Mouse (Mus musculus): ENCODE measurements around the gene Vps26a.

DNA sequence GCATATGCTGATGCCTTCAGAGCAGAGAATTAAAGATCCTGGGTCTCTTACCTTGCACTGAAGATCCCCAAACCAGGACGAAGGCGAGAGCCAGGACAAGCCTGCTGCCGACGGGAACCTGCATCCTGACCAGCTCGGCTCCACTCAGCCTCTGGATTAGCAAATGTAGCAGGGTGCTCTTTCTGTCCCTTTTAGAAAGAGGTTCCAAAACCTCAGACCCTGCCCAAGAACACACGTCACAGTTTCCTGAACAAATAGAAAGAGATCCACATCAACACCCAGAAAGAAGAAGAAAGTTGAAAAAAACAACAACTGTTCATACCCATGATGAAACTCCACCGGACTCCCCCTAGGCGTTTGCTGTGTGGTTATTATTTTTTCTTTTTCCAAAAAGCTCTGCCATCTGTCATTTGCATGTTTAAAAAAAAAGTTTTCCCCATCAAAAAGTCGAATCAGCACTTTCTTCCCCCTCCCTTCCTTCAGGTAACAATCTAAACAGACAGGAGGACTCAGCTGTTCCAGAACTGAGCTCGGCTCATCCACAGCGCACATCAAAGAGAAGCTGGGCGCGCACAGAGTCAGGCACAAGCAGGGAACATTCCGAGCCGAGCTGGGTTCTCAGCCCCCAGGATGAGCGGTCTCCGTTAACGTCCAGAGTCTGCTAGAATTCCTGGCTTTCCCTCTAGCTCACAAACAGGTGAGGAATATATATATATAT lies 21.1 kb upstream of the Vps26a start:
- no peak for TF ChIP-seq CTCF (IDR thresholded peaks at IDR 0.05; ENCODE audit: low read depth, low read length)
- no peak for TF ChIP-seq POLR2A (IDR thresholded peaks at IDR 0.05; ENCODE audit: borderline replicate concordance, low read depth, low read length)

Measured in bone marrow macrophage, adult 2 months (primary cell).